Mouse (Mus musculus) spleen, adult 2 months (tissue): ENCODE results near the gene Macrod2.

ENCODE experiments used
- CTCF ChIP-seq: fragments of 200-500 bp; IDR thresholded peaks from 2 replicates; pipeline ENCODE4 v1.5.1; 2011; ENCODE audit warnings: mild to moderate bottlenecking, inconsistent platforms; ENCODE audit not compliant: insufficient read depth, insufficient read length, insufficient replicate concordance; ENCODE audit errors: extremely low read depth
- POLR2A ChIP-seq: fragments of 200-500 bp; IDR thresholded peaks from 2 replicates; pipeline ENCODE4 v1.6.1; 2011; ENCODE audit warnings: low read depth, low read length, inconsistent platforms

DNA sequence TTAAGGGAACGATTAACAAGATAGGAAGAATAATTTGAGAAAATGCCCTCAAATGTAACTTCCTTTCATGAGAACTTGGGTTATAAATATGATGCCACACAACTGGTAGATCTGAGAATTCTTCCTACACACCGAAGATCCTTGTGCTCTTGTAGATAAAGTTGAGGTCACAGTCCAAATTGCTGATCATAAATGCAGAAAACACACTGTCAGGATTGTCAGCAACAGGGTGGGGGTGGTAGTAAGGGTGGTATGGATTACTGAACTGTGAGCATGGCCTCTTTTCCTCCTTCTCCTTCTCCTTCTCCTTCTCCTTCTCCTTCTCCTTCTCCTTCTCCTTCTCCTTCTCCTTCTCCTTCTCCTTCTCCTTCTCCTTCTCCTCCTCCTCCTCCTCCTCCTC is 852.6 kb downstream of the Macrod2 start:
- TF ChIP-seq CTCF (no peak), POLR2A (no peak)
